Mouse (Mus musculus): ENCODE data around the gene Cnnm4. TPM values are rescaled to one million over a fixed set of nuclear protein-coding genes. Genes with fewer than 3 reads are reported as not detected.

Gene Cnnm4
- polyA plus RNA-seq, 1 experiment from 2014 or later = 2.2 TPM

DNA sequence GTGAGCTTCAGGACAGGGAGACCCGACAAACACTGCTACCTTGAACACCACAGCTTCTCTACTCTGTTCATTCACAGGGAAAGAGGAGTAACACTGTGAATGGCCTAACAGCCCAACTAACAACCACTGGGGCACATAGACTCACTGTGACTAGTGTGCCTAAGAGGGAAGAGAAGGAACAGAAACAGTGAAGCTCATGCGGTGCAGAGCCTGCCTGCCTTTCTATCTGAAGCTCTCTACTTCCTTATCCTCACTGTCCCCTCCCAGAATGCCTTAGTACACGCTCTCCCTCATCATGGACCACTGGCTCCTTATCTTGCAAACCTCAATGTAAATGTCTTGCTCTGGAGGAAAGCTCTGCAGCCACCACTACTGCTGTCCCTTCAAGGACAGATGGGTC, 34.2 kb upstream of the Cnnm4 start:
- DNase-seq = no peak
- ATAC-seq = no peak
- Histone ChIP-seq H3K36me3 (replicated peaks; ENCODE audit: insufficient read depth, low read length) (peaks cover 46% of the 10 kb centered on the region), H3K4me3 (ENCODE audit: low read depth, low read length) (no peak overlapping the region), H3K4me2 (ENCODE audit: low read depth, low read length) (no peak overlapping the region), H3K9me3 (ENCODE audit: low read length) (no peaks in the 10 kb centered on the region), H3K27ac (ENCODE audit: low read depth) (no peak overlapping the region), H3K9ac (replicated peaks) (no peak overlapping the region), H3K4me1 (ENCODE audit: insufficient read depth) (no peaks in the 10 kb centered on the region), H3K27me3 (ENCODE audit: insufficient read depth, low read length) (no peaks in the 10 kb centered on the region)
- TF ChIP-seq EP300 (IDR thresholded peaks at IDR 0.05; ENCODE audit: low read depth) = no peak
- no peak for TF ChIP-seq CTCF (IDR thresholded peaks at IDR 0.05; ENCODE audit: low read depth)
- WGBS (ENCODE audit: insufficient replicate concordance) = 79% methylated on average over 3 of the region's 3 CpGs

DNA sequence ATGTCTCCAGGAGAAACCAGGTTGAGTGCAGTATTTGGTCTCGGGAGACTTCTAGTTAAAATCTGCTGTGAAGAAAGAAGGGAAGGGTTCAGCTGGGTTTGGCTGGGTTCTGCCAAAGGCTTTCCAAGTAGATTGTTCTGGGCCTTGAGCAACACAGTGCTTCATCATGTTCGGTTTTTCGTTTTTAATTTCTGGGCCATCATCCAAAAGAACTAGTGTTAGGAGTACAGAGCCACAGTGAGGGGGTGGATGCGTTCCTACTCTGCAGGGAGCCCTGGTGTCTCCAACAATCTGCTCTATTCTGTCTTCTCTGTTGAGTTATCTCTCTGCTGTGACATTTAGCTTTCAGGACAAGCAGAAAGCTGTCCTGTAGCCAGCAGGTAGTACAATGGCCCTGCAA, 30.3 kb upstream of the Cnnm4 start:
- Histone ChIP-seq H3K27me3 (ENCODE audit: insufficient read depth, low read length) (no peaks in the 10 kb centered on the region), H3K4me1 (ENCODE audit: insufficient read depth) (peaks cover 14% of the 10 kb centered on the region), H3K9me3 (ENCODE audit: low read length) (no peaks in the 10 kb centered on the region), H3K9ac (replicated peaks) (no peak overlapping the region), H3K27ac (ENCODE audit: low read depth) (no peak overlapping the region), H3K4me3 (ENCODE audit: low read depth, low read length) (no peak overlapping the region), H3K36me3 (replicated peaks; ENCODE audit: insufficient read depth, low read length) (peaks cover 32% of the 10 kb centered on the region), H3K4me2 (ENCODE audit: low read depth, low read length) (no peak overlapping the region)
- no peak for DNase-seq
- ATAC-seq = no peak
- TF ChIP-seq CTCF (IDR thresholded peaks at IDR 0.05; ENCODE audit: low read depth) = no peak
- no peak for TF ChIP-seq EP300 (IDR thresholded peaks at IDR 0.05; ENCODE audit: low read depth)
- WGBS (ENCODE audit: insufficient replicate concordance) = 79% methylated on average over 4 of the region's 4 CpGs

DNA sequence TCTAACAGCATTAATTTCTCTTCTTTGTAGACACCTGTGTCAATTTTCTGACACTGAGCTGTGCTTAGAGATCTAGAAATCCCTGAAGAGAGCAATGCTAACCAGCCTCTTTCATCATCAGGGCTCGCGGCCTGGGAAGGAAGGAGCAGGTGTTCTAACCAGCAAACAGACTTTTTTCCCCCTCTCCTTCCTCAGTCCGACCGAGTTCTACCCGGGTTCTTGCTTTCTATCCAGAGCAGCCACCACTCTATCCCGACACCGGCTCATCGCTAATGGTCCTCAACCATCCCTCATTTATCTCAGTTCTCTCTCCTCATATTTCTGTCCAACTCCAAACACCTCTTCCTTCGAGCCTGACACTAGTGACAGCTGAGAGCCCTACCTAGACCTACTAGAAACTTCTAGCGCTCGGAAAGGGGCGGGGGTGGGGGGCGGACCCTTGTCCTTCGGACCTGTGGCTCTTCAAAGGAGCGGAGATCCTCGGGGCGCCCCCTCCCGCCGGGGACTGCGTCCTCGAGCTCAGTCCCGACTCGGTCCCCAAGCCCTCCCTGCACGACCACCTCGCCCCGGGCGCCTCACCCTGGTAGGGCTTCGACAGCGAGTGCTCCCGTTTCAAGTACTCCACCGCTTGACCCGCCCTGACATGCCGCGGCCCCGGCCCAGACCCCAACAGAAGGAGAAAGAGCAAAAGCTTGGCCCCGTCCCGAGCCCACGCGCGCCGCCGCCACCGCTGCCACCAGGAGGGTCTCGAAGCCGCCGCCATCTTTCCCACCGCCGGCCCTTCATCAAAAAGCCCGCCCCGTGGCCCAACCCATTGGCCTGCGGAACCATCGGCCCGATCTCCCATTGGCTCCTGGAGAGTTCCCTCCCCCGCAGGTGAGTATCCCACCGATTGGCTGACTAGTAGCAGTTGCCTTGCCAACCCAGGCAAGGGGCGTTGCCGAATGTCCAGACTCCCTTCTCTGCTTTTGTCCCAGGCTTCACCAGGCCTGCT, 26.7 kb upstream of the Cnnm4 start, which contains the start of gene Lman2l:
Gene Lman2l (minus strand): TSS at position 801 of the 994 bp plus-strand sequence.
- ATAC-seq (peak; percentile 100), DNase-seq (peak; percentile 96)
- peaks cover 6% of the 10 kb centered on the region for H3K36me3 ChIP-seq (replicated peaks; ENCODE audit: insufficient read depth, low read length)
- no peaks in the 10 kb centered on the region for H3K27me3 ChIP-seq (ENCODE audit: insufficient read depth, low read length)
- H3K27ac ChIP-seq (ENCODE audit: low read depth) = peak within 1 kb of the TSS; percentile 73
- under 1% methylated on average over 56 of the region's 57 CpGs for WGBS (ENCODE audit: insufficient replicate concordance)
- peak within 1 kb of the TSS; percentile 79 for H3K9ac ChIP-seq (replicated peaks)
- peak within 1 kb of the TSS; percentile 94 for H3K4me3 ChIP-seq (ENCODE audit: low read depth, low read length)
- H3K4me1 ChIP-seq (ENCODE audit: insufficient read depth) = peaks cover 14% of the 10 kb centered on the region
- TF ChIP-seq EP300 (IDR thresholded peaks at IDR 0.05; ENCODE audit: low read depth) (no peak), CTCF (IDR thresholded peaks at IDR 0.05; ENCODE audit: low read depth) (no peak; the same call in 1 of the 2 replicates)
- H3K4me2 ChIP-seq (ENCODE audit: low read depth, low read length) = peak within 1 kb of the TSS; percentile 96
- no peaks in the 10 kb centered on the region for H3K9me3 ChIP-seq (ENCODE audit: low read length)

DNA sequence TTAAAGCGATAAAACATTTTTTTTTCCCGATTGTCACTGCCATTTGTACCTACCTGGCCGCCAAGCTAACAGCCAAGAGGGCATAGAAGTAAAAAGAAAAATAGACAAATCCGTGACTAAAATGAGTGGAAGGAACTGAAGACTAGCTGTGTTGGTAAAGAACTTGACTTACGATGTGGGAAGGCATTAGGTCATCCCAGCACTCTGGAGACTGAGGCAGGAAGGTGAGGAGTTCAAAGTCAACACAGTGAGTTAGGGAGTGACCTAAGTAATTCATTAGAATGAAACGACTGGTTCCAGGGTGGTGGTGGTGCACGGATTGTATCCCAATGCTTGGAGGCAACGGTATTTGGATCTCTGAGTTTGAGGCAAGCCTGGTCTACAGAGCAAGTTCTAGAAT, 25.9 kb upstream of the Cnnm4 start:
- H3K27ac ChIP-seq (ENCODE audit: low read depth) = peak overlapping the region; percentile 73
- no peak for ATAC-seq

DNA sequence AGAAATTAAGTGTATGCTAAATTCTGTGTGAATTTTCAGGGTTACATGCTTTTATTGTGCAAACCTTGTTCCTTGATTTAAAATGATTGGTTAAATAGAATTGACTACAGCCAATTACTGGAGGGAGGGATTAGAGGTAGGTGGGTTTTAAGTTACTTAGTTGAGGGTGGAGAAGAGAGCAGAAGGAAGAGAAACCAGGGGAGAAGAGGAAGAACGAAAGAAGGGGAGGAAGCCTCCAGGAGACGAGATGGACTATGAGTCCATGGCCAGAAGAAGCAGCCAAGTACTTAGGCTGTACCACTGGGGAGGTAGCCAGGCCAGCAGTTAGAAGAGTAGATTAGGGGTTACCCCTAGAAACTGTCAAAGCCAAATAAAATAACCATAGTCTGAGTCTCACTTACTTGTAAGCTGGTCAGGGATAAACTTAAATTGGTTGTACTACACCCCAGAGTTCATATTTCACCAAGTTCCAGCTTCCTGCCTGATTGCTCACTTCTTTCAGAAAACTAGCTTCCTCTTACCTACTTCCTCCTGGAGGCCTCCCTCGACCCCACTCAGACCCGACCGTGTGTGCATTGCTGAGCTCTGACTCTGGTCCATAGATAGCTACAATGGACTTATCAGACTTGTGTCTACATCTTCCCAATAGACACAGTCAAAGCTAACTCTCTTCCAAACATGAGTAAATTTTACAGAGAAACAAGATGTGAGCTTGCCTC, 25.2 kb upstream of the Cnnm4 start:
- TF ChIP-seq EP300 (IDR thresholded peaks at IDR 0.05; ENCODE audit: low read depth) (no peak), CTCF (IDR thresholded peaks at IDR 0.05; ENCODE audit: low read depth) (no peak)
- H3K9ac ChIP-seq (replicated peaks) = no peak overlapping the region
- H3K27ac ChIP-seq (ENCODE audit: low read depth) = peak overlapping the region; percentile 73
- no peak overlapping the region for H3K4me3 ChIP-seq (ENCODE audit: low read depth, low read length)
- H3K27me3 ChIP-seq (ENCODE audit: insufficient read depth, low read length) = no peaks in the 10 kb centered on the region
- peaks cover 5% of the 10 kb centered on the region for H3K36me3 ChIP-seq (replicated peaks; ENCODE audit: insufficient read depth, low read length)
- no peak for DNase-seq
- H3K4me2 ChIP-seq (ENCODE audit: low read depth, low read length) = no peak overlapping the region
- H3K9me3 ChIP-seq (ENCODE audit: low read length) = no peaks in the 10 kb centered on the region
- H3K4me1 ChIP-seq (ENCODE audit: insufficient read depth) = peaks cover 14% of the 10 kb centered on the region
- ATAC-seq = no peak
- 27% methylated on average over 5 of the region's 5 CpGs for WGBS (ENCODE audit: insufficient replicate concordance)

More for the DNA sequence above, 25.9 kb upstream of the Cnnm4 start:
- Histone ChIP-seq H3K9ac (replicated peaks) (no peak overlapping the region), H3K4me3 (ENCODE audit: low read depth, low read length) (peak overlapping the region; percentile 94), H3K27me3 (ENCODE audit: insufficient read depth, low read length) (no peaks in the 10 kb centered on the region), H3K9me3 (ENCODE audit: low read length) (no peaks in the 10 kb centered on the region), H3K4me1 (ENCODE audit: insufficient read depth) (peaks cover 14% of the 10 kb centered on the region), H3K36me3 (replicated peaks; ENCODE audit: insufficient read depth, low read length) (peaks cover 6% of the 10 kb centered on the region), H3K4me2 (ENCODE audit: low read depth, low read length) (peak overlapping the region; percentile 96)
- DNase-seq = no peak
- 45% methylated on average over 8 of the region's 8 CpGs for WGBS (ENCODE audit: insufficient replicate concordance)
- TF ChIP-seq EP300 (IDR thresholded peaks at IDR 0.05; ENCODE audit: low read depth) = no peak
- TF ChIP-seq CTCF (IDR thresholded peaks at IDR 0.05; ENCODE audit: low read depth) = no peak

DNA sequence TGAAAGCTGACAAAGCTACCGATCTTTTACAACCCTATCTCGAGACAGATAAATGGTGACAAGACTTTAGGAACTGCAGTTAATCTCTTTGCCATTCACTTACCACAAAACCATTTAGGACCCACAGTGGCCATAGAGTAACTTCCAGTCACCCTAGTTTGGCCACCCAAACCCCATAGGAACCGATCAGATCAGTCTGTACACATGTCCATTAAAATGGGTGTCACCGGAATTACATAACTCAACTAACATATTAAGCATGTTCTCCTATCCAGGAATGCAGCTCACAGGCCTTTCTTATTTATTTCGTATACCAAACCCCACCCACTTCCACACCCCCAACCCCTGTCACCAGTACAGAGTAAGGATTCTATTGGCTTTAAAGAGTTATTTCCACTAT, 24.6 kb upstream of the Cnnm4 start:
- no peak overlapping the region for H3K9ac ChIP-seq (replicated peaks)
- peak overlapping the region; percentile 73 for H3K27ac ChIP-seq (ENCODE audit: low read depth)
- ATAC-seq = no peak

More for the DNA sequence above, 24.6 kb upstream of the Cnnm4 start:
- Histone ChIP-seq H3K4me1 (ENCODE audit: insufficient read depth) (peaks cover 14% of the 10 kb centered on the region), H3K4me2 (ENCODE audit: low read depth, low read length) (no peak overlapping the region), H3K36me3 (replicated peaks; ENCODE audit: insufficient read depth, low read length) (peaks cover 3% of the 10 kb centered on the region; the same call in 1 of the 2 replicates), H3K9me3 (ENCODE audit: low read length) (no peaks in the 10 kb centered on the region), H3K4me3 (ENCODE audit: low read depth, low read length) (no peak overlapping the region), H3K27me3 (ENCODE audit: insufficient read depth, low read length) (no peaks in the 10 kb centered on the region)
- 52% methylated on average over 5 of the region's 5 CpGs for WGBS (ENCODE audit: insufficient replicate concordance)
- DNase-seq = no peak
- TF ChIP-seq CTCF (IDR thresholded peaks at IDR 0.05; ENCODE audit: low read depth) (no peak), EP300 (IDR thresholded peaks at IDR 0.05; ENCODE audit: low read depth) (no peak)
